Comparison of ENCODE assay signal across 8 mouse cellular contexts in genomic region chr15:98984681-98985080, GRCm38 (mm10). TPM values are rescaled to one million over a fixed set of nuclear protein-coding genes. Genes with fewer than 3 reads are reported as not detected.
DNase-seq lines count a peak whose midpoint lies in the region; ATAC-seq and TF ChIP-seq lines count a peak whose summit lies in the region.

No protein-coding gene starts in this region.

- no peaks in the 10 kb centered on the region for H3K27me3 ChIP-seq in testis, adult 2 months (ENCODE audit: control insufficient read depth, insufficient read depth, low read length)
- H3K27me3 ChIP-seq in limb, embryonic 14.5 days (ENCODE audit: control insufficient read depth, insufficient read depth, low read length), result no peaks in the 10 kb centered on the region
- H3K27me3 ChIP-seq in stomach, embryonic 14.5 days (ENCODE audit: control insufficient read depth, insufficient read depth, low read length), result no peaks in the 10 kb centered on the region

- WGBS in limb, embryonic 14.5 days, result 64% methylated on average over 6 of the region's 6 CpGs
- WGBS in stomach, embryonic 14.5 days, result 61% methylated on average over 6 of the region's 6 CpGs

- DNase-seq in cerebellum, adult 8-10 months, result peak; percentile 41
- no peak for DNase-seq in cerebellum, adult 18-20 months
- no peak for DNase-seq in testis, postnatal 14 days (ENCODE audit: low spot score)
- DNase-seq in limb, embryonic 14.5 days (ENCODE audit: low spot score), result no peak
- DNase-seq in adrenal gland, postnatal 10 days, result no peak
- no peak for DNase-seq in spleen, adult 12 weeks (ENCODE audit: low spot score)

- no peak for TF ChIP-seq POLR2A in testis, adult 2 months (IDR thresholded peaks at IDR 0.05; ENCODE audit: control insufficient read depth, low read depth, low read length)
- TF ChIP-seq POLR2A in limb, embryonic 14.5 days (IDR thresholded peaks at IDR 0.05; ENCODE audit: borderline replicate concordance, extremely low read depth, insufficient read depth, insufficient read length), result no peak

- peak overlapping the region; percentile 39; the same call in 1 of the 2 replicates for H3K4me3 ChIP-seq in testis, adult 2 months (ENCODE audit: control insufficient read depth, low read depth, low read length)
- no peak overlapping the region for H3K4me3 ChIP-seq in limb, embryonic 14.5 days (replicated peaks; ENCODE audit: low read length)
- no peak overlapping the region; the same call in 1 of the 2 replicates for H3K4me3 ChIP-seq in stomach, embryonic 14.5 days (ENCODE audit: low read depth, low read length)

- no peaks in the 10 kb centered on the region for H3K36me3 ChIP-seq in testis, adult 2 months (ENCODE audit: control insufficient read depth, insufficient read depth, low read length)
- H3K36me3 ChIP-seq in limb, embryonic 14.5 days (ENCODE audit: control insufficient read depth, insufficient read depth, low read length), result no peaks in the 10 kb centered on the region
- no peaks in the 10 kb centered on the region for H3K36me3 ChIP-seq in stomach, embryonic 14.5 days (ENCODE audit: control insufficient read depth, insufficient read depth, low read length)

- H3K4me1 ChIP-seq in testis, adult 2 months (ENCODE audit: control insufficient read depth, insufficient read depth, low read length), result peaks cover 10% of the 10 kb centered on the region
- peaks cover 15% of the 10 kb centered on the region for H3K4me1 ChIP-seq in limb, embryonic 14.5 days (ENCODE audit: control insufficient read depth, insufficient read depth, low read length)
- H3K4me1 ChIP-seq in stomach, embryonic 14.5 days (ENCODE audit: control insufficient read depth, insufficient read depth, low read length), result peaks cover 7% of the 10 kb centered on the region; the same call in 1 of the 2 replicates

- peak overlapping the region; percentile 43; the same call in 1 of the 2 replicates for H3K27ac ChIP-seq in testis, adult 2 months (ENCODE audit: control insufficient read depth, insufficient read depth, low read depth, low read length)
- no peak overlapping the region for H3K27ac ChIP-seq in limb, embryonic 14.5 days (replicated peaks; ENCODE audit: low read depth, low read length)
- H3K27ac ChIP-seq in stomach, embryonic 14.5 days (ENCODE audit: low read length), result peak overlapping the region; percentile 86; the same call in 1 of the 2 replicates

- no peak overlapping the region for H3K9ac ChIP-seq in limb, embryonic 14.5 days (ENCODE audit: low read depth, low read length, severe bottlenecking)
- 0 out of 2 replicates have a peak overlapping the region, but pooled peaks have one; percentile 49 for H3K9ac ChIP-seq in stomach, embryonic 14.5 days (replicated peaks; ENCODE audit: low read depth, low read length)

- no peak for TF ChIP-seq CTCF in testis, adult 2 months (IDR thresholded peaks at IDR 0.05; ENCODE audit: control insufficient read depth, insufficient read depth, insufficient replicate concordance, low read depth, low read length)

- ATAC-seq in limb, embryonic 14.5 days (ENCODE audit: low FRiP score, low read depth), result no peak
- ATAC-seq in stomach, embryonic 14.5 days (ENCODE audit: insufficient number of reproducible peaks, insufficient read depth, low FRiP score, low read depth), result no peak

- peak overlapping the region; percentile 45 for H3K4me2 ChIP-seq in limb, embryonic 14.5 days (replicated peaks; ENCODE audit: low read depth, low read length, severe bottlenecking)
- peak overlapping the region; percentile 54 for H3K4me2 ChIP-seq in stomach, embryonic 14.5 days (replicated peaks; ENCODE audit: low read depth, low read length)

- H3K9me3 ChIP-seq in limb, embryonic 14.5 days (ENCODE audit: control insufficient read depth, low read length), result no peaks in the 10 kb centered on the region
- H3K9me3 ChIP-seq in stomach, embryonic 14.5 days (ENCODE audit: control insufficient read depth, low read depth, low read length), result no peaks in the 10 kb centered on the region

RNA-seq across cellular contexts. Expression of gene Tuba1a, which starts 31.2 kb away (rescaled TPM):
- 77.2 and 93.1 TPM in 2 replicates for polyA plus RNA-seq in testis, adult 2 months (2012; rRNA removed)
- 1,030 and 1,250 TPM in 2 replicates for polyA plus RNA-seq in limb, embryonic 14.5 days (2012; rRNA removed)
- 1,263 and 1,288 TPM in 2 replicates for polyA plus RNA-seq in limb, embryonic 14.5 days (2014; fragmentation: Nextera tagmentation; extraction: Ambion mirVana)
- polyA plus RNA-seq in stomach, embryonic 14.5 days (2014; fragmentation: Nextera tagmentation; extraction: Ambion mirVana), result 1,231 and 1,258 TPM in 2 replicates
- total RNA-seq in adrenal gland, postnatal 10 days (2021), result 100 to 1,000 TPM; 202 to 313 TPM

RNA-seq across cellular contexts. Expression of gene Gm49450, which starts 31.3 kb away (rescaled TPM):
- polyA plus RNA-seq in testis, adult 2 months (2012; rRNA removed), result 2.3 and 2.4 TPM in 2 replicates
- polyA plus RNA-seq in limb, embryonic 14.5 days (2012; rRNA removed), result 15.1 and 159 TPM in 2 replicates
- not detected in 2 replicates for polyA plus RNA-seq in limb, embryonic 14.5 days (2014; fragmentation: Nextera tagmentation; extraction: Ambion mirVana)
- polyA plus RNA-seq in stomach, embryonic 14.5 days (2014; fragmentation: Nextera tagmentation; extraction: Ambion mirVana), result not detected in 2 replicates
- not detected for total RNA-seq in adrenal gland, postnatal 10 days (2021)

RNA-seq across cellular contexts. Expression of gene Tuba1c, which starts 45.0 kb away (rescaled TPM):
- 223 and 227 TPM in 2 replicates for polyA plus RNA-seq in testis, adult 2 months (2012; rRNA removed)
- 192 and 293 TPM in 2 replicates for polyA plus RNA-seq in limb, embryonic 14.5 days (2012; rRNA removed)
- 150 and 162 TPM in 2 replicates for polyA plus RNA-seq in limb, embryonic 14.5 days (2014; fragmentation: Nextera tagmentation; extraction: Ambion mirVana)
- 191 and 203 TPM in 2 replicates for polyA plus RNA-seq in stomach, embryonic 14.5 days (2014; fragmentation: Nextera tagmentation; extraction: Ambion mirVana)
- 100 to 1,000 TPM; 144 to 176 TPM for total RNA-seq in adrenal gland, postnatal 10 days (2021)

RNA-seq across cellular contexts. Expression of gene Tuba1b, which starts 50.3 kb away (rescaled TPM):
- polyA plus RNA-seq in testis, adult 2 months (2012; rRNA removed), result 124 and 148 TPM in 2 replicates
- polyA plus RNA-seq in limb, embryonic 14.5 days (2012; rRNA removed), result 2,384 and 3,894 TPM in 2 replicates
- 1,587 and 1,605 TPM in 2 replicates for polyA plus RNA-seq in limb, embryonic 14.5 days (2014; fragmentation: Nextera tagmentation; extraction: Ambion mirVana)
- 1,548 and 1,685 TPM in 2 replicates for polyA plus RNA-seq in stomach, embryonic 14.5 days (2014; fragmentation: Nextera tagmentation; extraction: Ambion mirVana)
- total RNA-seq in adrenal gland, postnatal 10 days (2021), result 100 to 1,000 TPM; 329 to 414 TPM

Comparison
In these comparisons a context has a peak if more than half of its experiments do, and no peak if none do; other contexts are left out.
1. RNA of gene Tuba1a, which starts 31.2 kb away (polyA plus RNA-seq): 1,030 to 1,288 TPM in limb, embryonic 14.5 days and 1,231 to 1,258 TPM in stomach, embryonic 14.5 days; 77.2 to 93.1 TPM in testis, adult 2 months; every median in the first group is over 10 times any median in the second.